Mouse (Mus musculus): ENCODE measurements around the gene Hoxb4.

- TF ChIP-seq ZMIZ1 (IDR thresholded peaks at IDR 0.05; ENCODE audit: low read depth, low read length) (no peak), USF2 (conservative IDR thresholded peaks at IDR 0.05; ENCODE audit: low read depth, low read length) (no peak), CTCF (conservative IDR thresholded peaks at IDR 0.05 in 1 of 2, IDR thresholded peaks at IDR 0.05 in 1 of 2; ENCODE audit: low read depth in 2 of 2, low read length in 2 of 2) (no peak), RAD21 (IDR thresholded peaks at IDR 0.05; ENCODE audit: low read depth, low read length) (no peak), ZC3H11A (IDR thresholded peaks at IDR 0.05; ENCODE audit: low read depth, low read length) (no peak), EP300 (IDR thresholded peaks at IDR 0.05; ENCODE audit: low read length) (no peak), KAT2A (IDR thresholded peaks at IDR 0.05; ENCODE audit: insufficient replicate concordance, low read length) (no peak), ETS1 (conservative IDR thresholded peaks at IDR 0.05; ENCODE audit: low read depth, low read length) (no peak), NRF1 (IDR thresholded peaks at IDR 0.05; ENCODE audit: low read depth, low read length) (no peak), GABPA (IDR thresholded peaks at IDR 0.05; ENCODE audit: insufficient replicate concordance, low read depth, low read length) (no peak), POLR2A (IDR thresholded peaks at IDR 0.05; ENCODE audit: low read depth, low read length) (no peak)
Observed at GRCm38 (mm10) chr11:96304381-96305195, 13.5 kb upstream of the Hoxb4 start.
